Mouse (Mus musculus): ENCODE results near the gene Cntn4. TPM values are rescaled to one million over a fixed set of nuclear protein-coding genes. Genes with fewer than 3 reads are reported as not detected.

Cntn4 gene
- polyA plus RNA-seq, 1 experiment from 2014 or later: 0.09 TPM

- Histone ChIP-seq H3K4me1 (ENCODE audit: control insufficient read depth, low read depth, low read length) (no peaks in the 10 kb centered on the region), H3K9me3 (replicated peaks; ENCODE audit: control insufficient read depth, low read length) (no peaks in the 10 kb centered on the region), H3K27me3 (ENCODE audit: control insufficient read depth, insufficient read depth, low read depth, low read length) (no peaks in the 10 kb centered on the region), H3K36me3 (ENCODE audit: control insufficient read depth, insufficient read depth) (no peaks in the 10 kb centered on the region), H3K27ac (ENCODE audit: low read length) (no peak overlapping the region), H3K4me2 (ENCODE audit: low read depth, low read length) (no peak overlapping the region), H3K9ac (ENCODE audit: low read depth, low read length) (no peak overlapping the region), H3K4me3 (ENCODE audit: low read depth, low read length) (no peak overlapping the region)
- no peak for ATAC-seq (ENCODE audit: low read depth)
- WGBS (ENCODE audit: insufficient replicate concordance): 23% methylated on average over 6 of the region's 6 CpGs
Observed at GRCm38 (mm10) chr6:105742026-105742425, 64.6 kb downstream of the Cntn4 start.

GRCm38 (mm10) chr6:105780616-105781015 is 103.2 kb downstream of the Cntn4 start:
- Histone ChIP-seq H3K27ac (ENCODE audit: low read length) (no peak overlapping the region), H3K9ac (ENCODE audit: low read depth, low read length) (no peak overlapping the region), H3K27me3 (ENCODE audit: control insufficient read depth, insufficient read depth, low read depth, low read length) (no peaks in the 10 kb centered on the region), H3K9me3 (replicated peaks; ENCODE audit: control insufficient read depth, low read length) (no peaks in the 10 kb centered on the region), H3K4me2 (ENCODE audit: low read depth, low read length) (no peak overlapping the region), H3K36me3 (ENCODE audit: control insufficient read depth, insufficient read depth) (no peaks in the 10 kb centered on the region), H3K4me3 (ENCODE audit: low read depth, low read length) (no peak overlapping the region), H3K4me1 (ENCODE audit: control insufficient read depth, low read depth, low read length) (no peaks in the 10 kb centered on the region)
- WGBS (ENCODE audit: insufficient replicate concordance): 63% methylated on average over 1 of the region's 1 CpGs
- no peak for ATAC-seq (ENCODE audit: low read depth)

GRCm38 (mm10) chr6:105788462-105788861 is 111.0 kb downstream of the Cntn4 start:
- H3K4me2 ChIP-seq (ENCODE audit: low read depth, low read length): no peak overlapping the region
- no peak for ATAC-seq (ENCODE audit: low read depth)
- H3K36me3 ChIP-seq (ENCODE audit: control insufficient read depth, insufficient read depth): no peaks in the 10 kb centered on the region
- H3K4me3 ChIP-seq (ENCODE audit: low read depth, low read length): no peak overlapping the region
- WGBS (ENCODE audit: insufficient replicate concordance): 80% methylated on average over 2 of the region's 2 CpGs
- H3K27ac ChIP-seq (ENCODE audit: low read length): no peak overlapping the region
- H3K4me1 ChIP-seq (ENCODE audit: control insufficient read depth, low read depth, low read length): no peaks in the 10 kb centered on the region
- no peak overlapping the region for H3K9ac ChIP-seq (ENCODE audit: low read depth, low read length)
- no peaks in the 10 kb centered on the region for H3K27me3 ChIP-seq (ENCODE audit: control insufficient read depth, insufficient read depth, low read depth, low read length)
- H3K9me3 ChIP-seq (replicated peaks; ENCODE audit: control insufficient read depth, low read length): no peaks in the 10 kb centered on the region

- Histone ChIP-seq H3K4me3 (ENCODE audit: low read depth, low read length) (no peak overlapping the region), H3K4me1 (ENCODE audit: control insufficient read depth, low read depth, low read length) (no peaks in the 10 kb centered on the region), H3K36me3 (ENCODE audit: control insufficient read depth, insufficient read depth) (no peaks in the 10 kb centered on the region), H3K9ac (ENCODE audit: low read depth, low read length) (no peak overlapping the region), H3K9me3 (replicated peaks; ENCODE audit: control insufficient read depth, low read length) (no peaks in the 10 kb centered on the region), H3K27ac (ENCODE audit: low read length) (no peak overlapping the region), H3K4me2 (ENCODE audit: low read depth, low read length) (no peak overlapping the region), H3K27me3 (ENCODE audit: control insufficient read depth, insufficient read depth, low read depth, low read length) (no peaks in the 10 kb centered on the region)
- no peak for ATAC-seq (ENCODE audit: low read depth)
Observed at GRCm38 (mm10) chr6:105835099-105835498, 157.6 kb downstream of the Cntn4 start.

GRCm38 (mm10) chr6:105847296-105847695 is 169.8 kb downstream of the Cntn4 start:
- H3K9ac ChIP-seq (ENCODE audit: low read depth, low read length): no peak overlapping the region
- H3K4me1 ChIP-seq (ENCODE audit: control insufficient read depth, low read depth, low read length): no peaks in the 10 kb centered on the region
- WGBS (ENCODE audit: insufficient replicate concordance): 40% methylated on average over 1 of the region's 1 CpGs
- no peak overlapping the region for H3K4me2 ChIP-seq (ENCODE audit: low read depth, low read length)
- H3K9me3 ChIP-seq (replicated peaks; ENCODE audit: control insufficient read depth, low read length): no peaks in the 10 kb centered on the region
- no peak overlapping the region for H3K4me3 ChIP-seq (ENCODE audit: low read depth, low read length)
- no peaks in the 10 kb centered on the region for H3K36me3 ChIP-seq (ENCODE audit: control insufficient read depth, insufficient read depth)
- ATAC-seq (ENCODE audit: low read depth): no peak
- H3K27ac ChIP-seq (ENCODE audit: low read length): no peak overlapping the region
- H3K27me3 ChIP-seq (ENCODE audit: control insufficient read depth, insufficient read depth, low read depth, low read length): no peaks in the 10 kb centered on the region

- H3K9ac ChIP-seq (ENCODE audit: low read depth, low read length): no peak overlapping the region
- no peaks in the 10 kb centered on the region for H3K27me3 ChIP-seq (ENCODE audit: control insufficient read depth, insufficient read depth, low read depth, low read length)
- ATAC-seq (ENCODE audit: low read depth): no peak
- H3K4me3 ChIP-seq (ENCODE audit: low read depth, low read length): no peak overlapping the region
- H3K9me3 ChIP-seq (replicated peaks; ENCODE audit: control insufficient read depth, low read length): no peaks in the 10 kb centered on the region; the same call in 1 of the 2 replicates
- H3K27ac ChIP-seq (ENCODE audit: low read length): no peak overlapping the region
- H3K36me3 ChIP-seq (ENCODE audit: control insufficient read depth, insufficient read depth): no peaks in the 10 kb centered on the region
- no peak overlapping the region for H3K4me2 ChIP-seq (ENCODE audit: low read depth, low read length)
- WGBS (ENCODE audit: insufficient replicate concordance): 60% methylated on average over 4 of the region's 4 CpGs
- H3K4me1 ChIP-seq (ENCODE audit: control insufficient read depth, low read depth, low read length): no peaks in the 10 kb centered on the region
Observed at GRCm38 (mm10) chr6:105892838-105893237, 215.4 kb downstream of the Cntn4 start.

- H3K4me1 ChIP-seq (ENCODE audit: control insufficient read depth, low read depth, low read length): no peaks in the 10 kb centered on the region
- no peak overlapping the region for H3K4me2 ChIP-seq (ENCODE audit: low read depth, low read length)
Observed at GRCm38 (mm10) chr6:105938485-105938884, 261.0 kb downstream of the Cntn4 start.

GRCm38 (mm10) chr6:105939303-105939702 is 261.8 kb downstream of the Cntn4 start:
- Histone ChIP-seq H3K36me3 (ENCODE audit: control insufficient read depth, insufficient read depth) (no peaks in the 10 kb centered on the region), H3K4me1 (ENCODE audit: control insufficient read depth, low read depth, low read length) (no peaks in the 10 kb centered on the region)

More at GRCm38 (mm10) chr6:105938485-105938884, 261.0 kb downstream of the Cntn4 start:
- no peak overlapping the region for H3K9ac ChIP-seq (ENCODE audit: low read depth, low read length)
- H3K27me3 ChIP-seq (ENCODE audit: control insufficient read depth, insufficient read depth, low read depth, low read length): no peaks in the 10 kb centered on the region
- WGBS (ENCODE audit: insufficient replicate concordance): 45% methylated on average over 1 of the region's 1 CpGs
- no peak for ATAC-seq (ENCODE audit: low read depth)
- no peaks in the 10 kb centered on the region for H3K9me3 ChIP-seq (replicated peaks; ENCODE audit: control insufficient read depth, low read length)
- no peak overlapping the region for H3K4me3 ChIP-seq (ENCODE audit: low read depth, low read length)
- no peaks in the 10 kb centered on the region for H3K36me3 ChIP-seq (ENCODE audit: control insufficient read depth, insufficient read depth)
- no peak overlapping the region for H3K27ac ChIP-seq (ENCODE audit: low read length)

GRCm38 (mm10) chr6:105940591-105940990 is 263.1 kb downstream of the Cntn4 start:
- Histone ChIP-seq H3K27ac (ENCODE audit: low read length) (no peak overlapping the region), H3K36me3 (ENCODE audit: control insufficient read depth, insufficient read depth) (no peaks in the 10 kb centered on the region), H3K27me3 (ENCODE audit: control insufficient read depth, insufficient read depth, low read depth, low read length) (no peaks in the 10 kb centered on the region), H3K9me3 (replicated peaks; ENCODE audit: control insufficient read depth, low read length) (no peaks in the 10 kb centered on the region), H3K4me3 (ENCODE audit: low read depth, low read length) (no peak overlapping the region), H3K4me1 (ENCODE audit: control insufficient read depth, low read depth, low read length) (no peaks in the 10 kb centered on the region), H3K4me2 (ENCODE audit: low read depth, low read length) (no peak overlapping the region), H3K9ac (ENCODE audit: low read depth, low read length) (no peak overlapping the region)
- no peak for ATAC-seq (ENCODE audit: low read depth)

More at GRCm38 (mm10) chr6:105939303-105939702, 261.8 kb downstream of the Cntn4 start:
- WGBS (ENCODE audit: insufficient replicate concordance): 42% methylated on average over 2 of the region's 2 CpGs
- H3K9ac ChIP-seq (ENCODE audit: low read depth, low read length): no peak overlapping the region
- H3K9me3 ChIP-seq (replicated peaks; ENCODE audit: control insufficient read depth, low read length): no peaks in the 10 kb centered on the region
- no peak overlapping the region for H3K4me3 ChIP-seq (ENCODE audit: low read depth, low read length)
- ATAC-seq (ENCODE audit: low read depth): no peak
- H3K27me3 ChIP-seq (ENCODE audit: control insufficient read depth, insufficient read depth, low read depth, low read length): no peaks in the 10 kb centered on the region
- no peak overlapping the region for H3K4me2 ChIP-seq (ENCODE audit: low read depth, low read length)
- H3K27ac ChIP-seq (ENCODE audit: low read length): no peak overlapping the region

- Histone ChIP-seq H3K9ac (ENCODE audit: low read depth, low read length) (no peak overlapping the region), H3K9me3 (replicated peaks; ENCODE audit: control insufficient read depth, low read length) (no peaks in the 10 kb centered on the region), H3K4me1 (ENCODE audit: control insufficient read depth, low read depth, low read length) (no peaks in the 10 kb centered on the region), H3K4me2 (ENCODE audit: low read depth, low read length) (no peak overlapping the region), H3K4me3 (ENCODE audit: low read depth, low read length) (no peak overlapping the region), H3K36me3 (ENCODE audit: control insufficient read depth, insufficient read depth) (no peaks in the 10 kb centered on the region), H3K27ac (ENCODE audit: low read length) (no peak overlapping the region), H3K27me3 (ENCODE audit: control insufficient read depth, insufficient read depth, low read depth, low read length) (no peaks in the 10 kb centered on the region)
- WGBS (ENCODE audit: insufficient replicate concordance): 48% methylated on average over 1 of the region's 1 CpGs
- ATAC-seq (ENCODE audit: low read depth): no peak
Observed at GRCm38 (mm10) chr6:105991492-105991891, 314.0 kb downstream of the Cntn4 start.
